Mouse (Mus musculus): Measurements from ENCODE around the gene Suz12. TPM values are rescaled to one million over a fixed set of nuclear protein-coding genes. Genes with fewer than 3 reads are reported as not detected.
"Not testable (repeated sequence)": the region's sequence is repeated elsewhere in the genome, so short reads cannot be mapped to it uniquely, and the experiment has no call there.

Gene Suz12
- polyA plus RNA-seq, 1 experiment: 3.6 TPM

GRCm38 (mm10) chr11:80053171-80053570, 60.3 kb downstream of the Suz12 start:
- DNase-seq (ENCODE audit: low read depth in 1 of 2, low spot score in 2 of 2): no peak
- 93% methylated on average over 5 of the region's 5 CpGs for WGBS
- TF ChIP-seq CTCF (IDR thresholded peaks at IDR 0.05; ENCODE audit: extremely low read depth, insufficient read depth, insufficient read length, insufficient replicate concordance): no peak
- no peak for TF ChIP-seq POLR2A (IDR thresholded peaks at IDR 0.05; ENCODE audit: low read depth, low read length)

GRCm38 (mm10) chr11:80054659-80055058, 61.8 kb downstream of the Suz12 start:
- no peak overlapping the region for H3K27ac ChIP-seq (ENCODE audit: insufficient read depth, low read length)
- DNase-seq (ENCODE audit: low read depth in 1 of 2, low spot score in 2 of 2): no peak
- no peaks in the 10 kb centered on the region for H3K27me3 ChIP-seq (ENCODE audit: control insufficient read depth, insufficient read depth, low read length)
- H3K4me3 ChIP-seq (ENCODE audit: extremely low read depth, insufficient read depth, insufficient read length): no peak overlapping the region
- 90% methylated on average over 4 of the region's 4 CpGs for WGBS
- H3K4me1 ChIP-seq (ENCODE audit: control insufficient read depth, insufficient read depth, insufficient read length): no peaks in the 10 kb centered on the region
- TF ChIP-seq CTCF (IDR thresholded peaks at IDR 0.05; ENCODE audit: extremely low read depth, insufficient read depth, insufficient read length, insufficient replicate concordance) (no peak), POLR2A (IDR thresholded peaks at IDR 0.05; ENCODE audit: low read depth, low read length) (no peak)
- peaks cover 65% of the 10 kb centered on the region for H3K36me3 ChIP-seq (ENCODE audit: control insufficient read depth, insufficient read depth, low read length)

More at GRCm38 (mm10) chr11:80053171-80053570, 60.3 kb downstream of the Suz12 start:
- Histone ChIP-seq H3K4me1 (ENCODE audit: control insufficient read depth, insufficient read depth, insufficient read length) (no peaks in the 10 kb centered on the region), H3K27me3 (ENCODE audit: control insufficient read depth, insufficient read depth, low read length) (no peaks in the 10 kb centered on the region), H3K36me3 (ENCODE audit: control insufficient read depth, insufficient read depth, low read length) (peaks cover 68% of the 10 kb centered on the region), H3K4me3 (ENCODE audit: extremely low read depth, insufficient read depth, insufficient read length) (no peak overlapping the region), H3K27ac (ENCODE audit: insufficient read depth, low read length) (no peak overlapping the region)

GRCm38 (mm10) chr11:80056141-80056540, 63.2 kb downstream of the Suz12 start:
- DNase-seq (ENCODE audit: low read depth in 1 of 2, low spot score in 2 of 2): no peak
- no peaks in the 10 kb centered on the region for H3K27me3 ChIP-seq (ENCODE audit: control insufficient read depth, insufficient read depth, low read length)
- no peak overlapping the region for H3K27ac ChIP-seq (ENCODE audit: insufficient read depth, low read length)
- no peaks in the 10 kb centered on the region for H3K4me1 ChIP-seq (ENCODE audit: control insufficient read depth, insufficient read depth, insufficient read length)
- no peak for TF ChIP-seq POLR2A (IDR thresholded peaks at IDR 0.05; ENCODE audit: low read depth, low read length)
- no peak for TF ChIP-seq CTCF (IDR thresholded peaks at IDR 0.05; ENCODE audit: extremely low read depth, insufficient read depth, insufficient read length, insufficient replicate concordance)
- H3K36me3 ChIP-seq (ENCODE audit: control insufficient read depth, insufficient read depth, low read length): peaks cover 64% of the 10 kb centered on the region
- 94% methylated on average over 9 of the region's 9 CpGs for WGBS
- no peak overlapping the region for H3K4me3 ChIP-seq (ENCODE audit: extremely low read depth, insufficient read depth, insufficient read length)

- Histone ChIP-seq H3K27me3 (ENCODE audit: control insufficient read depth, insufficient read depth, low read length) (no peaks in the 10 kb centered on the region), H3K4me3 (ENCODE audit: extremely low read depth, insufficient read depth, insufficient read length) (no peak overlapping the region), H3K36me3 (ENCODE audit: control insufficient read depth, insufficient read depth, low read length) (peaks cover 42% of the 10 kb centered on the region), H3K27ac (ENCODE audit: insufficient read depth, low read length) (no peak overlapping the region), H3K4me1 (ENCODE audit: control insufficient read depth, insufficient read depth, insufficient read length) (no peaks in the 10 kb centered on the region; the same call in 1 of the 2 replicates)
- TF ChIP-seq POLR2A (IDR thresholded peaks at IDR 0.05; ENCODE audit: low read depth, low read length) (no peak), CTCF (IDR thresholded peaks at IDR 0.05; ENCODE audit: extremely low read depth, insufficient read depth, insufficient read length, insufficient replicate concordance) (no peak)
- WGBS: 82% methylated on average over 4 of the region's 4 CpGs
- DNase-seq (ENCODE audit: low read depth in 1 of 2, low spot score in 2 of 2): no peak
Measured at GRCm38 (mm10) chr11:80062159-80062558, 69.3 kb downstream of the Suz12 start.

GRCm38 (mm10) chr11:80066373-80066772, 73.5 kb downstream of the Suz12 start:
- H3K27me3 ChIP-seq (ENCODE audit: control insufficient read depth, insufficient read depth, low read length); DNase-seq (ENCODE audit: low read depth in 1 of 2, low spot score in 2 of 2); H3K4me3 ChIP-seq (ENCODE audit: extremely low read depth, insufficient read depth, insufficient read length); H3K27ac ChIP-seq (ENCODE audit: insufficient read depth, low read length): not testable (repeated sequence)
- H3K36me3 ChIP-seq (ENCODE audit: control insufficient read depth, insufficient read depth, low read length): peaks cover 14% of the 10 kb centered on the region
- H3K4me1 ChIP-seq (ENCODE audit: control insufficient read depth, insufficient read depth, insufficient read length): peaks cover 15% of the 10 kb centered on the region
- WGBS: 84% methylated on average over 4 of the region's 4 CpGs

GRCm38 (mm10) chr11:80067558-80067957, 74.7 kb downstream of the Suz12 start:
- Histone ChIP-seq H3K4me3 (ENCODE audit: extremely low read depth, insufficient read depth, insufficient read length) (peak overlapping the region; percentile 35; the same call in 1 of the 2 replicates), H3K36me3 (ENCODE audit: control insufficient read depth, insufficient read depth, low read length) (peaks cover 7% of the 10 kb centered on the region), H3K27ac (ENCODE audit: insufficient read depth, low read length) (peak overlapping the region; percentile 90), H3K4me1 (ENCODE audit: control insufficient read depth, insufficient read depth, insufficient read length) (peaks cover 19% of the 10 kb centered on the region), H3K27me3 (ENCODE audit: control insufficient read depth, insufficient read depth, low read length) (no peaks in the 10 kb centered on the region)
- TF ChIP-seq CTCF (IDR thresholded peaks at IDR 0.05; ENCODE audit: extremely low read depth, insufficient read depth, insufficient read length, insufficient replicate concordance): no peak
- no peak for TF ChIP-seq POLR2A (IDR thresholded peaks at IDR 0.05; ENCODE audit: low read depth, low read length)
- peak in 1 of 2 experiments; percentile 46 for DNase-seq (ENCODE audit: low read depth in 1 of 2, low spot score in 2 of 2)
- WGBS: 8% methylated on average over 5 of the region's 5 CpGs

- TF ChIP-seq POLR2A (IDR thresholded peaks at IDR 0.05; ENCODE audit: low read depth, low read length) (no peak), CTCF (IDR thresholded peaks at IDR 0.05; ENCODE audit: extremely low read depth, insufficient read depth, insufficient read length, insufficient replicate concordance) (no peak)
- H3K27me3 ChIP-seq (ENCODE audit: control insufficient read depth, insufficient read depth, low read length): no peaks in the 10 kb centered on the region
- no peak overlapping the region for H3K4me3 ChIP-seq (ENCODE audit: extremely low read depth, insufficient read depth, insufficient read length)
- H3K27ac ChIP-seq (ENCODE audit: insufficient read depth, low read length): no peak overlapping the region
- WGBS: 67% methylated on average over 3 of the region's 3 CpGs
- peaks cover 9% of the 10 kb centered on the region for H3K36me3 ChIP-seq (ENCODE audit: control insufficient read depth, insufficient read depth, low read length)
- peaks cover 32% of the 10 kb centered on the region for H3K4me1 ChIP-seq (ENCODE audit: control insufficient read depth, insufficient read depth, insufficient read length)
- no peak for DNase-seq (ENCODE audit: low read depth in 1 of 2, low spot score in 2 of 2)
Measured at GRCm38 (mm10) chr11:80069815-80070214, 76.9 kb downstream of the Suz12 start.

Data from spleen, adult 2 months (tissue).